Mouse (Mus musculus): ENCODE data around the gene Prph. TPM values are rescaled to one million over a fixed set of nuclear protein-coding genes. Genes with fewer than 3 reads are reported as not detected.
A peak's percentile ranks its signal among the peaks of the same experiment; 100 is the strongest.

Prph gene
- polyA plus RNA-seq, 1 experiment = 47.0 TPM

DNA sequence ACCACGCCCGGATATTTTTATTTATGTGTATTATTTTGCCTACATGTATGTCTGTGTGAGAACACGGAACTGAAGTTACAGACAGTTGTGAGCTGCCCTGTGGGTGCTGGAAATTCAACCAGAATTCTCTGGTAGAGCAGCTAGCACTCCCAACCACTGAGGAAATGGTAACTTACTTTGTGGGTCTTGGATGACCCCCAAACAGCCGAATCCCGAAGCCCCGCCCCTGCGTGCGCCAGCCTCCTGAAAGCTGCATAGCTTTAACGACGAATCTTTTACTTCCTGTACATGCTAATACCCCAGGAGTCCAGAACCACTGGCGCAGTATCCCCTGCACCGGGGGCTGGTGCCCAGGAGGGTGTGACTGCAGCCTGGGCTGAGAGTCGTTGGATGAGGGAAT is 29.6 kb upstream of the Prph start:
- TF ChIP-seq CTCF (IDR thresholded peaks at IDR 0.05; ENCODE audit: borderline replicate concordance, extremely low read depth, insufficient read depth, insufficient read length) (no peak), POLR2A (IDR thresholded peaks at IDR 0.05; ENCODE audit: borderline replicate concordance, extremely low read depth, insufficient read depth, insufficient read length, poor library complexity, severe bottlenecking) (no peak)
- no peak for DNase-seq (ENCODE audit: low read depth)

DNA sequence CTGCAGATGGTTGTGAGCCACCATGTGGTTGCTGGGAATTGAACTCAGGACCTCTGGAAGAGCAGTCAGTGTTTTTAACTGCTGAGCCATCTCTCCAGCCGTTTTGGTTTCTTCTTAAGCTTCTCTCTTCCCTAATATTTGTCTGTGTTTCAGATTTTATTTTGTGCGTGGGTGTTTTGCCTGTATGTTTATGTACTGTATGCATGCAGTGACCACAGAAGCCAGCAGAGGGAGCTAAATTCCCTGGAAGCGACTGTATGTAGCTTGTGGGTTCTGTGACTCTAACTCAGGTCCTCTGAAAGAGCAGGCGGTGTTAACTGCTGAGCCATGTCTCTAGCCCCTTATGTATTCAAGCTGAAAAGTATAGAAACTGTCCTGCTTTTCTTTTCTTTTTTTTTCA is 28.7 kb upstream of the Prph start:
- TF ChIP-seq CTCF (IDR thresholded peaks at IDR 0.05; ENCODE audit: borderline replicate concordance, extremely low read depth, insufficient read depth, insufficient read length) (peak; percentile 59; the same call in 1 of the 2 replicates), POLR2A (IDR thresholded peaks at IDR 0.05; ENCODE audit: borderline replicate concordance, extremely low read depth, insufficient read depth, insufficient read length, poor library complexity, severe bottlenecking) (no peak)
- DNase-seq (ENCODE audit: low read depth) = peak; percentile 41

DNA sequence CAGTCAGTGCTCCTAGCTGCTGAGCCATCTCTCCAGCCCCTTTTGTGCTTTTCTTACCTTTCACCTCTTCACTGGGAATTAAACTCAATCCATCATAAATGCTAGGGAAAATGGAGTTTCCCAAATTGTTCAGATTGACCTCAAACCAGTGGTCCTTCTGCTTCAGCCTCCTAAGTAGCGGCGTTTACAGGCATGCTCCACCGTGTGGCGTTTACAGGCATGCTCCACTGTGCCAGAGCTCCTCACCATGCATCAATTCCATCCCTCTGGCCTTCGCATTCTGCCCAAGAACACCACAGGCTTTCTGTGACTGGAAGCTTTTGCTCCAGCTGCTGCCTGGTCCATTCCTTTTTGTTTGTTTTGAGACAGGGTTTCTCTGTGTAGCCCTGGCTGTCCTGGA is 27.9 kb upstream of the Prph start:
- TF ChIP-seq POLR2A (IDR thresholded peaks at IDR 0.05; ENCODE audit: borderline replicate concordance, extremely low read depth, insufficient read depth, insufficient read length, poor library complexity, severe bottlenecking) (no peak), CTCF (IDR thresholded peaks at IDR 0.05; ENCODE audit: borderline replicate concordance, extremely low read depth, insufficient read depth, insufficient read length) (peak; percentile 11; the same call in 1 of the 2 replicates)
- DNase-seq (ENCODE audit: low read depth) = no peak

DNA sequence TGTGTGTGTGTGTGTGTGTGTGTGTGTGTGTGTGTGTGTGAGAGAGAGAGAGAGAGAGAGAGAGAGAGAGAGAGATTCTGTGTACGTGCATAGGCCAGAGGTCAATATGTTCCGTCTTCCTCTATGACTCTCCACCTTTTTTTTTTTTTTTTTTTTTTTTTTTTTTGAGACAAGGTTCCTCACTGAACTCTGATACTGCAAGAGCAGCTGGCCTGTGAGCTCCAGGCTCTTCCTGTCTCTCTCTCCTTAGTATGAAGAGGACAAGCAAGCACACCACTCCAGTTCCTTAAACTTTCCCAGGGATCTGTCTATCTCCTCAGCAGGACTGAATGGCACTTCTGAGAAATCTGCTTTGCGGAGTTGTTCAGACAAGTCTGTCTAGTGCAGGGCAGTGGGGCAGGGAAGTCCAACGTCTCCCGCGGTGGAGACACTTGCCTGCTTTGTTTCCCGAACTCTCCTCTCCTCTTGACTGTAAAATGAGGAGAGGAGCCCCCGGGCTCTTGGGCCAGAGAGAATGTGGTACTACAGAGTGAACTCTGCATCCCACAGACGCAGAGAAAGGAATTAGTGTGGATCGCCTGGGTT is 26.0 kb upstream of the Prph start:
- no peak for TF ChIP-seq POLR2A (IDR thresholded peaks at IDR 0.05; ENCODE audit: borderline replicate concordance, extremely low read depth, insufficient read depth, insufficient read length, poor library complexity, severe bottlenecking)
- TF ChIP-seq CTCF (IDR thresholded peaks at IDR 0.05; ENCODE audit: borderline replicate concordance, extremely low read depth, insufficient read depth, insufficient read length) = no peak
- peak; percentile 40 for DNase-seq (ENCODE audit: low read depth)

- DNase-seq (ENCODE audit: low read depth) = peak; percentile 86
- TF ChIP-seq CTCF (IDR thresholded peaks at IDR 0.05; ENCODE audit: borderline replicate concordance, extremely low read depth, insufficient read depth, insufficient read length) (no peak), POLR2A (IDR thresholded peaks at IDR 0.05; ENCODE audit: borderline replicate concordance, extremely low read depth, insufficient read depth, insufficient read length, poor library complexity, severe bottlenecking) (peak; percentile 36; the same call in 1 of the 2 replicates)
Measured at GRCm38 (mm10) chr15:99029619-99030584, 25.1 kb upstream of the Prph start, which contains the start of gene Tuba1c. Gene Tuba1c (plus strand): TSS chr15:99029891.

DNA sequence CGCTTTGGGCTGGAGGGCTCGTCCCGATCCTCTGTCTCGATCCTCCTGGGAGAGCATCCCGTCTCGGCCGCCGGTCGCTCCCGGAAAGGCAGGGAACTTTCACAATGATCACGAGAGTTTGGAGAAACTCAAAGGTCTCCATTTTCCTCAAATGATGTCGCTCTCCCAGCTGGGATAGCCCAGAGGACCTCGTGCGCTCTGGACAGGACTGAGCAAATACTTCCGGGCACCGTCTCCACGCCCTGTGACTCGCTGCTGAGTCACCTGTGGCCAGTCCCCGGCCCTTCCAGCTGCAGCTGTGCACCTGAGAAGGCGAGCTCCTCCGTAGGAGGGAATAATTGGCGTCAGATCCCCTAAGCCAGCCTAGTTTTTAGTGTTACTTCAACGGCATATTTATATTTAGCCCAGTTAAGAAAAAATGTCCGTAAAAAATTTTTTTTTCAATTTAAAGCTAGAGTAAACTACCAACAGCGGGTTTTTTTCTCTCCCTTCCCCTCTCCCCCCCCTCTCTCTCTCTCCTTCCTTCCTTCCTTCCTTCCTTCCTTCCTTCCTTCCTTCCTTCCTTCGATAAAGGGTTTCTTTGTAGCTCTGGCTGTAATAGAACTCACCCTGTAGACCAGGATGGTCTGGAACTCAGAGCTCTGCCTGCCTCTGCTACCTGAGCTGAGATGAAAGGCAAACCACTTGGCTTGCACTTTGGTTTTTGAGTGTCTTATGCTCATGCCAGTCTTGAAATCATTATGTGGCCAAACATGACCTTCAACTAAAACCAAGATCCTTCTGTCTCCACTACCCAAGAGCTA is 24.2 kb upstream of the Prph start:
- DNase-seq (ENCODE audit: low read depth) = no peak
- TF ChIP-seq POLR2A (IDR thresholded peaks at IDR 0.05; ENCODE audit: borderline replicate concordance, extremely low read depth, insufficient read depth, insufficient read length, poor library complexity, severe bottlenecking) = no peak
- TF ChIP-seq CTCF (IDR thresholded peaks at IDR 0.05; ENCODE audit: borderline replicate concordance, extremely low read depth, insufficient read depth, insufficient read length) = no peak

GRCm38 (mm10) chr15:99031388-99031675 is 23.6 kb upstream of the Prph start:
- no peak for DNase-seq (ENCODE audit: low read depth)
- TF ChIP-seq CTCF (IDR thresholded peaks at IDR 0.05; ENCODE audit: borderline replicate concordance, extremely low read depth, insufficient read depth, insufficient read length) (no peak), POLR2A (IDR thresholded peaks at IDR 0.05; ENCODE audit: borderline replicate concordance, extremely low read depth, insufficient read depth, insufficient read length, poor library complexity, severe bottlenecking) (no peak)

GRCm38 (mm10) chr15:99032041-99032725 is 22.8 kb upstream of the Prph start:
- DNase-seq (ENCODE audit: low read depth) = no peak
- TF ChIP-seq CTCF (IDR thresholded peaks at IDR 0.05; ENCODE audit: borderline replicate concordance, extremely low read depth, insufficient read depth, insufficient read length) (no peak), POLR2A (IDR thresholded peaks at IDR 0.05; ENCODE audit: borderline replicate concordance, extremely low read depth, insufficient read depth, insufficient read length, poor library complexity, severe bottlenecking) (no peak)

- TF ChIP-seq POLR2A (IDR thresholded peaks at IDR 0.05; ENCODE audit: borderline replicate concordance, extremely low read depth, insufficient read depth, insufficient read length, poor library complexity, severe bottlenecking) = no peak
- TF ChIP-seq CTCF (IDR thresholded peaks at IDR 0.05; ENCODE audit: borderline replicate concordance, extremely low read depth, insufficient read depth, insufficient read length) = no peak
- DNase-seq (ENCODE audit: low read depth) = no peak
Measured at GRCm38 (mm10) chr15:99032726-99033250, 22.2 kb upstream of the Prph start.

GRCm38 (mm10) chr15:99033498-99034270 is 21.3 kb upstream of the Prph start:
- no peak for DNase-seq (ENCODE audit: low read depth)
- TF ChIP-seq CTCF (IDR thresholded peaks at IDR 0.05; ENCODE audit: borderline replicate concordance, extremely low read depth, insufficient read depth, insufficient read length) (no peak), POLR2A (IDR thresholded peaks at IDR 0.05; ENCODE audit: borderline replicate concordance, extremely low read depth, insufficient read depth, insufficient read length, poor library complexity, severe bottlenecking) (no peak)

Measured in brain, embryonic 14.5 days (tissue).